Mouse (Mus musculus) liver, adult 2 months (tissue): ENCODE data around the gene Tmem211.

Experiments used
- CTCF ChIP-seq: fragments of 200-500 bp; IDR thresholded peaks from 2 replicates; pipeline ENCODE4 v1.5.1; 2011; ENCODE audit warnings: low read depth, low read length, control low read depth
- POLR2A ChIP-seq: fragments of 200-500 bp; IDR thresholded peaks from 2 replicates; pipeline ENCODE4 v1.6.1; 2011; ENCODE audit warnings: low read length, control low read depth; ENCODE audit not compliant: insufficient read depth; ENCODE audit errors: extremely low read depth

- TF ChIP-seq CTCF (no peak), POLR2A (no peak)
These were observed 16.4 kb upstream of the Tmem211 start for GRCm38 (mm10) chr5:113210314-113210713.
